Mouse (Mus musculus): Measurements from ENCODE around the gene 1810010H24Rik.

DNA sequence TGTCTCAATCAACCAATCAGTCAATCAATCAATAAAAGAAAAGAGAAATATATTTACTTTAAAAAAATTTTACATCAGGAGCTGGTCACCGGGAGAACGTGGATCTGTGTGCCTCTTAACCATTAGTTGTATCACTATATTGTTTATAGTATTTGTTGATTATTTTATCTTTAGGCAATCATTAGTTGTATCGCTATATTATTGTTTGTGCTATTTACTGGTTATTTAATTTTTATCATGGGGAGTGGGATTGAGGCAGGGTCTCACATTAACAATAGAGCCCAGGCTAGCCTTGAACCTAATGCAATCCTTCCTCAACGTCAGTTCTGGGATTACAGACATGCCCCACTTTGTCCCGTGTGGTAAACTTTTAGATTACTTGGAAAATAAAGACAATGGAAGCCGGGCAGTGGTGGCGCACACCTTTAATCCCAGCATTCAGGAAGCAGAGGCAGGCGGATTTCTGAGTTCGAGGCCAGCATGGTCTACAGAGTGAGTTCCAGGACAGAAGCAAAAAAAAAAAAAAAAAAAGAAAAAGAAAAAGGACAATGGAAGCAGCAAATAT lies 25.4 kb upstream of the 1810010H24Rik start:
- TF ChIP-seq BHLHE40 (IDR thresholded peaks at IDR 0.05; ENCODE audit: borderline replicate concordance, low read depth, low read length) (no peak), EP300 (IDR thresholded peaks at IDR 0.05; ENCODE audit: low read depth in 1 of 2, low read length in 2 of 2) (no peak), POLR2AphosphoS5 (IDR thresholded peaks at IDR 0.05; ENCODE audit: borderline replicate concordance, low read depth, low read length) (no peak), USF1 (IDR thresholded peaks at IDR 0.05; ENCODE audit: low read depth, low read length) (no peak), CTCF (IDR thresholded peaks at IDR 0.05 in 2 of 3, conservative IDR thresholded peaks at IDR 0.05 in 1 of 3; ENCODE audit: control insufficient read depth in 1 of 3, insufficient read depth in 1 of 3, low read depth in 2 of 3, low read length in 3 of 3, poor library complexity in 1 of 3, severe bottlenecking in 1 of 3) (no peak), SIN3A (IDR thresholded peaks at IDR 0.05; ENCODE audit: low read length) (no peak), POLR2A (IDR thresholded peaks at IDR 0.05; ENCODE audit: control insufficient read depth in 1 of 2, insufficient read depth in 1 of 2, low read depth in 1 of 2, low read length in 2 of 2, poor library complexity in 1 of 2) (no peak), TBP (IDR thresholded peaks at IDR 0.05; ENCODE audit: low read depth, low read length) (no peak)

All from MEL (cell line).